Mouse (Mus musculus) CH12F3 (cell line): ENCODE measurements at regions not wholly inside any gene's neighbourhood (a gene's known extent, or its start where the extent isn't known, plus 50 kb on each side); places are given as distances from the start of the nearest gene placed in this dataset.

Source experiments
- in situ Hi-C: fragments of 300-500 bp; cut with MboI; formaldehyde crosslinking; loops from 2 replicates; pipeline ENCODE4 v1.14.3; 2020; ENCODE audit warnings: low sequenced_read_pairs

DNA sequence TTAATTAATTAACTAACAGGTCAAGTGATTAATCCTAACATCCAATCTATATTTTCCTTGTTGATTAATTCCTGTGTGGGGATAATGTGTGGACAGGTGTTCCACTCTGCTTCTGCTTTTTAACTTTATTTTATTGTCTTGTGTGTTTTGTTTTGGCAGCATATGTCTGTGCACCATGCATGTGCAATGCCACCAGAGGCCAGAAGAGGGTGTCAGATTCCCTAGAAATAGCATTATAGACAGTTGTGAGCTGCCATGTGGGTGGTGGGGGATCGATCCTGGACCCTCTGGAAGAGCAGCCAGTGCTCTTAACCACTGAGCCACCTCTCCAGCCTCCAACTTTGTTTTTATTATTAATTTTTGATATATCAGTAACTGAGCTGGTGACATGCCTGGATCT is 65.6 kb downstream of the En1 start:
- in situ Hi-C loops, result no loop called here

DNA sequence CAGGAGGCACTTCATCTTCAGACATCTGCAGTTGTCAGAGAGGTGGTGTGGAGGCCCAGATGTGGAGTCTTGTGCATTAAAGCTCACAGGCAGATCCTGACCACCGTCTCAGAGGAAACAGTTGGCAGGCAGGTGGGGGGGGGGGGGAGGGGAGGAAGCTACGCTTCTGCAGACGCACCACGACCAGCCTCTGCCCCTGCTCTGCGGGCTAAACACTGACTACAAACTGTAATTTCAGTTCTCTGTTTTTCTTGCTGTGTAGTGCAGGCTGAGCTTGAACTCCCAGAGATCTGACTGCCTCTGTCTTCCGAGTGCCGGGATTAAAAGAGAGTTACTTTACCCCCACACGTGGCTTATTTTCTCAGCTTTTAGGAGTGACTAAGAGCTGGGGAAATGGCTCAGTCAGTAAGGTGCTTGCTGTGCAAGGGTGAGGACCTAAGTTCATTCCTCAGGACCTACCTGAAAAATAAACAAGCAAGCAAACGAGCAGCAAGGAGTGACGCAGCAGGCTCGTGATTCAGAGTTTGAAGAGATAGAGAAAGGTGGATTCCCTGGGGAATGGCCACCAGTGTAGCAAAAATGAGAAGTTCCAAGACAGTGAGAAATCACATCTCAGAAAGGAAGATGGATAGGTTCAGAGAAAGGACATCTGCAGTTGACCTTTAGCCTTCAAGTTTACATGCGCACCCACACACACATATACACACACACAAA is 81.5 kb downstream of the En1 start:
- in situ Hi-C loops, result no loop called here

DNA sequence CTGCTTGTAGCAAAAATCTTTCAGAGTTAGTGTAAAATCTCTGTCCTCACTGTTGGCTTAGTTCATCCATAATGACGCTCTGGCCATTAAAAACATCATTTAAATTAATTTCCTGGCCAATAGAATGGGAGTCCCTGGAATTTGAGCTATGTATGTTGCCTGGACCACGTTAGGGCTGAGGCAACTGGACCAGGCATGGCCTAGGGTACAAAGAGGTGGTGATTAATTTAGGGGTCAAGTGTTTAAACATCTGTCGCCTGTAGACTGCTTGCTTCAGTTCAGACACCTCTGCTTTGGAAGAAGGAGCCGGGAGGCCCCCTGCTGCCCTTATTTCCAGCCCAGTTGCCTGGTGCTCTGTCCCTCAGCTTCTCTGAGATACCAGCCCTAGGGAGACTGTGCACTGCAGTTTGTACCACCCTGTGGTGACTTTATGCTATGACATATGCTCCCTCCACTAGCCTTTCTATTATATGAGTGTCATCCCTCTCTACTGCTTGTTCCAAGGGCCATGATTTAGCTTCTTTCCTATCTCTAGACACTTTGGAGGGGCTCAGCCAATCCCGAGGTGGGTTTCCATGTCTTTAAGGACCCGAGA is 83.5 kb downstream of the En1 start:
- in situ Hi-C loops, result no loop called here

DNA sequence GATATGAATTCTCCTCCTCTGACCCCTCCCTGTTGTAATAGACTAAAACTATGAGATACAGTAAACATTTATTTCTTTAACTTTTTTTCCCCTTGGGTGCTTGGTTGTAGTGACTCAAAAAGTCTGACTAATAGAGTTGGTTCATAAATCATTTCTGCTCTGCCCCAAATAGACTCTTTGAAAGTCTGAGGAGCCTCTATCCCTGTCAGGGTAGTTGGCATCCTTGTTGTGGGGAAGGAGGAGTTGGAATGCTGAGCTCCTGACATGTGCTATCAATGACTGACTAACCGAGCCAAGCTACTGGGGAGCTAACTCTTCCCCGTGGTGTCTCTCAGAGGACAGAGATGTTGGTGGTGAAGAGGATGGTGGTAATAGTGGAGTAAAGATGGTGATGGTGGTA is 89.4 kb downstream of the En1 start:
- in situ Hi-C loops, result no loop called here

DNA sequence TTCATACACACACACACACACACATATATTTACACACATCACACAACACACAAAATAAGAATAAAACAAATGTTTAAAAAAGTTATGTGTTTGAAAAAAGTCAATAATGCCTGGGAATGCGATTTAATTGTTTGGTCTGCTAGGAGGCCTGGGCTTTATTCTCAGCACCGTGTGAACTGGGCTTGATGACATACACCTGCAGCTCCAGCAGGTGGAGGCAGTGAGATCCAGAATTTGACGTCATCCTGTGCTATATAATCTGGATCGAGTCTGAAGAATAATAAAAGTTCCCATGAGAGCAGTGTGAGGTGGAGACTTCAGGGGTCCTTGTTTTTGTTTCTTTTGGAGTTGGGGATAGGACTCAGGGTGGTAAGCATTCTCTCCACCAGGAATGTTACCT is 96.0 kb downstream of the En1 start:
- in situ Hi-C loops, result no loop called here

DNA sequence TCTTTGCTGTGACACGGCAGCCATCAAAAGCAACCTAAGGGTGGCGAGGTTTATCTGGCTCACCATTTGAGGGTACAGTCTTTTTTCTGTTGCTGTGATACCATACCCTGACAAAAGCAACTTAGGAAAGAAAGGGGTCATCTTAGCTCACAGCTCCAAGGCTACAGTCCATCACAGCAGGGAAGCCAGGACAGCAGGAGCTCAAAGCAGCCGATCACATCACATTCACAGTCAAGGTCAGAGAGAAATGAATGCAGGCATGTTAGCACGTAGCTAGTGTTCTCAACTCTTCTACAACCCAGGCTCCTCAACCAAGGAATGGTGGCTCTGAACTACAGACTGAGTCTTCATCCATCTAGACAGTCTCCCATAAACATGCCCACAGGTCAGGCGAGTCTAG is 102.0 kb downstream of the En1 start:
- in situ Hi-C loops, result no loop called here

DNA sequence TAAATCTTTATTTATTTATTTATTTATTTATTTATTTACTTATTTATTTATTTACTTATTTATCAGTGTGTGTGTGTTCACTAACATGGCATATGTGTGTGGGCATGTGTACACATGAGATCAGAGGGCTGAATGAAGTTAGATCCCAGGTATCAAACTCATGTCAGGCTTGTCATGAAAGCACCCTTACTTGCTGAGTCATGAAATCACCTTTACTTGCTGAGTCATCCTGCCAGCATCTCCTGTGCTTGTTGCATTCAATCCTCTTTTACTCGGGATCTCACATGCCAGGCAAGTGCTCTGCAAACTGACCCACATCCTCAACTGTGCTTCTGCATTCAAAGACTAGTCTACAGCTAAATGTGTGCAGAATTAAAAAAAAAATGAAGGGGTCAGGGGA is 103.8 kb downstream of the En1 start:
- in situ Hi-C loops, result no loop called here

DNA sequence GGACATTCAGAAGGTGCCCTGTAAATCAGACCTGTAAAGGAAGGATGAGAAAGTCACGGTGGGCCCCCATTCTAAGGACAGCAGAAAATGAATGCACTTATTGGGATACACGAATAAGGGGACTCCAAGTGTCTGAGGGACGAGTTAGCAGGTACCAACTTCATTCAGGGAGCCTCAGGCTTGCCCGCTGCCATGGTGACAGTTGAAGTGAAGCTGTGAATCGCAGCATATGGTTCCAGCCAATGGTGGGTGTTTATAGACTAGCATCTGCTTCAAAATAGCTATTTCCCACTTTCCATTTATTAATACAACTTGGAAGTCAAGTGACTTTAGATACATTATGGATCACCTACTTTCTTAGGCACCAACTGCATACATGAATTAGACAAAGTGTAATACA is 106.3 kb downstream of the En1 start:
- in situ Hi-C loops, result no loop called here

DNA sequence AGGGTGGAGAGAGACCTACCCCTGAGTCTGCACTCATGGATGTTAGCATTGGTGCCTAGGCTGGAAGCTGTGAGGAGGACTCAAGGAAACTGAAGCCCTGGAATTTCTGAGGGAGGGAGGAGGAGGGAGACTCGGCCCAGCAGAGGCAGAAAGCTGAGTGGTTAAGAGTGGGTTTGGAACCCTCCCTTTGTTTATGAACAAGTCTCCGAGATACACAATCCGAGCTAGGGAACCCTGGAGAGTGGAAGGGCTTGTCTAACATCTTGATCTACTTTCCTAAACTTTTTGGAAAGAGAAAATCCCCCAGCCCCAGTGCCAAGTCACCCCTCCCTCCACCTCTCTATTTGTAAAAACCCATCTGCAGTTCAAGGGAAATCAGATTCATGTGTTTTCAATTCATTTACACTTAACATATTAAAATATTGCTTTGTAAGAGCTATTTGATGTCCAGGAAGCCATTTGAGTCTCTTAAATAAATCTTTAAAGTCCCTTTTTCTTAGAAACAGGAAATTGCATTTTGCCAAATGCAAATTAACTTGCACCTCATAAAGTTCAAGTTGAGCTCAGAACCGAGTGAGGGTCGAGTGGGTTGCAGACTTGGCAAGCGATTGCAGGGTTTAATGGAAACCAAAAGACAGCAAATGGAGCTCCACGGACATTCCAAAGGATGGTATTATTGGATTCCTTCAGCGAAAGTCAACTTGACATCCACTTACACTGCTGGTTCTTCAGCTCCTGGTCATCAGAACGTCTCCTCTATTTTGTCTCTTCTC is 113.1 kb downstream of the En1 start:
- in situ Hi-C loops, result no loop called here

DNA sequence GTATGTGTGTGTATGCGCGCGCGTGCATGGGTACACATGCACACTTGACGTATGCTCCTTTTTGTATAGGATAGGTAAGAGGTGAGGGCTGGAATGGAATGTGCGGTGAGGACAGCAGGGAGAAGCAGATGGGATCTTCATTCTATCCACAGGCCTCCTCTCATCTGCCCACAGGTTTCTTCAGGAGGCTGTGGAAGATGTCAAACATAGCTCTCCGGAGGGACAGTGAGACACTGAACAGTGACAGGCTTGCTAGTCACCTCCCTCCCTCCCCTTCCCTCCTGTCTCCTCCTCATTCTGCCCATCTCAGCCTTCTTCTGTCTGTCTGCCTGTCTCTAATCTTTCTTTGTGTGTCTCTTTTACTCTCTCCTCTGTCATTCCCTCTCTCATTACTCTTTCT is 124.6 kb downstream of the En1 start:
- in situ Hi-C loops, result no loop called here

DNA sequence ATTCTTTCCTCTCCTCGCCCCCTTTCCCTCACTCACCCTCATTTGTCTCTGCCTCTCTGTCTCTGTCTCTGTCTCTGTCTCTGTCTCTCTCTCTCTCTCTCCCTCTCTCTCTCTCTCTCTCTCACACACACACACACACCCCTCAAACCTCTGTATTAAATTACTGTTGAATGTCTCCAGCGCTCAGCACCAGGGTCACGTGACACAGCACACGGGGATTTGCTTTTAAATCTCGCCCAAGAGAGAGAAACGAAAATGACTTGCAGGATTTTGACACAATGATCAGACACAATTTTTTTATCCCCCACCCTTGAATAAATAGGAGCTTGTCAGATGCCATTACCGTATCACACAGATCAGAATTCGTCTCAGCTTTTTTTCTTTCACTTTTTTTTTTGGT is 125.2 kb downstream of the En1 start:
- in situ Hi-C loops, result no loop called here

DNA sequence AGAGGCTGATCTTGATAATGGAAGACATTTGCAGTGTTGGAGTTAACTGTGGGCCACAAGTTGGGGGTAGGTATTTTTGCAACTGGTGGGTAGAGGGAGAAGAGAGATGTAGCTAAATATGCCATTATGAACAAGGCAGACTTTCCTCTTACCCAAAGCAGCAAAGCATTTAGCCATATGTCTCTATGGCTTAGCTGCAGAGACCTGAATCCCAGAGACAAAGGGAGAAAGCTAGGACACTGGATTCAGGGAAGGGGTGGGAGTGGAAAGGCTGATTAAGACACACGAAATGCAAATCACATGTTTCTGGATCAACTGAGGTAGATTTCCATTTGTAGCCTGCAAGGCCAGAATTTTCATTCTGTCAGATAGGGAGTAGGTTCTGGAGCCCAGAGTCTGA is 129.8 kb downstream of the En1 start:
- in situ Hi-C loops, result no loop called here

DNA sequence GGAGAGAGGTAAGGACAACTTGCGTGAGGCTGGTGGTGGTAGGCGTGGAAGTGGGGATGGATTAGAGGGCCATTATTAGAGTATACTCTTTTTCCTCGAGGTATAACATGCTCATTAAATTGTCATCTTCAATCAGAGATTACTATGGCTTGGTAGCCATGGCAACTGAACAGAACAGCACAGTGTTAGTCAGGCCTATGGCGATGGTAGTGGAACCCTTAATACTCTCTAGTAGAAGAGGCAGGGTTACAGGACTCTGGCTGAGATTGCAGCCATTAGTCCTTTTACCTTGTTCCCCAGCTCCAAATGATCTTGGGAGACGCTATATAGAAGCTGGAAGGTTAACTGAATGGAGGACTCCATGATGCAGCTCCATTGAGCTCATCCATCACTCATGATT is 131.5 kb downstream of the En1 start:
- in situ Hi-C loops, result no loop called here

DNA sequence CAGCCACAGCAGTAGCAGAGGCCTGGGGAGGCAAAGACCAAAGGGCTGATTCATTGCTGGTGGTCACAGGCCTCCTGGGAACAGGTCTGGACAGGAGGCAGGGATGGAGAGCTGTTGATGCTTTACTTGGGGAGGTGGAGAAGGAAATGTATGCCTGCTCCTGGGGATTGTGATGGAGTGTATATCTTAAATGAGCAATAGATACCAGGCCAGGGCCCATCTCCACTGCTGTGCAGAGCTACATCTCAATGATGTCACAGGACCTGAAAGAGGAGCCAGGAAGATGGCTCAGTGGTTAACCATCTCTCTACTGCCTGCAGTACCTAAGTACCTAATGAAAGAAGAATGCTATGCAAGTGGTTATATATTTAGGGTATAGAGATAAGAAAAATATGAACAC is 132.6 kb downstream of the En1 start:
- in situ Hi-C loops, result no loop called here

DNA sequence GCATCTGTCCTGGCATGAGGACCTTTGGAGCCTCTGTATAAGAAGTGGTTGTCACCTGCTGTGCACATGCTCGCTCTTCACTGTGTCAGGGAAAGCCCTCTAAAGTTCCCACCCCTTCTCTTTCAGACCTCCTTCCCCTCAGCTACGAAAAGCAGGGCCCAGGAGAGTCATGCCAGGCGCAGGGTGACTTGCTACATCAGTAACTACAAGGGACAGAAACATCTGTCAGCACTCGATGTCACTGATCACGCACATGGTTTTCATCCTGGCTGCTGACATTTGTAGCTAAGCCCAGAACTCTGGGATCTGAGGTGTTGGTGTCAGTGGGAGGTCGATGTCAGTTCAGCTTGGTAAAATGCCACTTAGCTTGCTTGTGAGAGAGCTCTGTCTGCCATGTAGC is 137.3 kb downstream of the En1 start:
- in situ Hi-C loops, result no loop called here

DNA sequence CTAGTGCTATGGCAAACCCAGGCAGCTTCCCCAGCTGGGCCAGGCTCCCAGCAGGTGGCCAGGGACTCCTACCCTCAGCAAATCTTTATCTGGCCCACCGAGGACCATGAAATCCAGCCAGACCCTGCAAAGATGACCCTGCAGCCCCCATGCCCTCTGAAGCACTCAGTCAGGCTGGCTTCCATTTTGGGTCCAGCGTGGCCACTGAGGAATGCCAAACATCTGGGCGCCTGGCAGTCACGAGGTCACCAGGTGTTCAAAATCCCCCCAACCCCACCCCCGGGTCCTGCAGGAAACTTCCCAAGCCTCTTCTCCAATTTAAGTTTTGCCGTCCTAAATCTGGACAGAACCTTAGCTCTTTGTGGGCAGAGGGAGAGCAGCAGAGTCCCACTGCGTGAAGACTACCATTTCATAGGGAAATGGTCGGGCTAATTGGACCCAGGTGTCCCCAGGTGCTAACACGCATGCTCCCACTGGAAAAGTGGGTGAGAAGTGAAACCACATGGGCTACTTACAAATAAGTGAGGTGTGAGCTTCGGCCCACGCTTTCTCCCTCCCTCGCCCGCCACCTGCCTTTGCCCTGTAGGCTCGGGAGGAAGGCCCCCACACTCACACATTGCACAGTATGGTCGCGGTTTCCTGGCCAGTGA is 139.0 kb downstream of the En1 start:
- in situ Hi-C loops, result no loop called here

DNA sequence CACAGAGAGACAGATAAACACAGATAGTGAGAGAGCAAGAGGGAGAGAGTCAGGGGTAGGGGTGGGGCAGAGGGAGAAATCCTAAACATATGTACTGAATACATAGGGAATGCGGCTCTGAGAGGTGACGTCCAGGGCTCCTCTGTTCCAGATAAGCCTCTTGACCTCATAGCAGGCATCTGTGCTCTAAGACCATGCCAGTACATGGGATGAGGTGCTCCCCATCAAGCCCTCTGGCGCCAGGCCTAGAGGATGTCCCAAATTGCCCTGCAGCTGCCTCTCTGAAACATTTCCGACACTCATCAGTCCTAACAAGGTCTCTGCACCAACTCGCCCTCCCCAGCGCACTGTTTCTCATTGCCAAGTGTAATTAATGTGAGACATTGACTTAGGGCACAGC is 146.7 kb downstream of the En1 start:
- in situ Hi-C loops, result no loop called here

DNA sequence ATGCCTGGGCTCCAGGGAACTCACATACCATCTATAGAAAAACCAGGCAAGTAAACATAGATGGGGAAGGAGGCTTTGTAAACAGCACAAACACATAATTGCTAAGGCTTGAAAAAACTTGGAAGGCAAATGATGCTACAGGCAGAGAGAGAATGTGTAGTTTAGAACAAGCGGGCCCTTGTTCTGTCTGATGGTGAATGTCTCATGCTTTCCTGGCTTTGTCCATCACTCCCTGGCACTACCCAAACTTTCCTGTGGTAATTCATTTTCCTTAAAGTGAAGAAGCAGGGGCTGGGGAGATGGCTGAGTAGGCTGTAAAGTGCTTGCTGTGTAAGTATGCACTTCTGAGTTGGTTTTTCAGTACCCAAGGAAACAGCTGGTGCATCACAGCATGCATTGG is 151.2 kb downstream of the En1 start:
- in situ Hi-C loops, result no loop called here

DNA sequence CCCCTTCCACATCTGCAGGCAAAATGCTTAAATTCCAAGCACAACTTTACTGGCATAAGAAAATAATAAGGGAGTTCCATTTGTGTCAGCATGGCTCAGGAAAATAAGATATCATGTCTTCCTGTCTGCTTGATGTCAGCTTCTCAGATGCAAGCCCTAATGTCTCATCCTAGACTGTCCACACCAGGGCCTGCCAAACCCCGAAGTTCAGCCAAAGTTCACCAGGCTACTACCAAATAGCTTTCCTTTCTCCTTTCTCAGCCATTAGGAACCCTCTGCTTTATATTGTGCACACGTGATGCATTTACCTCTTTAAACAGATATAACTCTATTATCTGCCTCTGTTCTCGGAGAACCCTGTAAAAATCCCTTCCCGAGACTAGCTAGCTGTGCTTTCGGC is 152.1 kb downstream of the En1 start:
- in situ Hi-C loops, result no loop called here

DNA sequence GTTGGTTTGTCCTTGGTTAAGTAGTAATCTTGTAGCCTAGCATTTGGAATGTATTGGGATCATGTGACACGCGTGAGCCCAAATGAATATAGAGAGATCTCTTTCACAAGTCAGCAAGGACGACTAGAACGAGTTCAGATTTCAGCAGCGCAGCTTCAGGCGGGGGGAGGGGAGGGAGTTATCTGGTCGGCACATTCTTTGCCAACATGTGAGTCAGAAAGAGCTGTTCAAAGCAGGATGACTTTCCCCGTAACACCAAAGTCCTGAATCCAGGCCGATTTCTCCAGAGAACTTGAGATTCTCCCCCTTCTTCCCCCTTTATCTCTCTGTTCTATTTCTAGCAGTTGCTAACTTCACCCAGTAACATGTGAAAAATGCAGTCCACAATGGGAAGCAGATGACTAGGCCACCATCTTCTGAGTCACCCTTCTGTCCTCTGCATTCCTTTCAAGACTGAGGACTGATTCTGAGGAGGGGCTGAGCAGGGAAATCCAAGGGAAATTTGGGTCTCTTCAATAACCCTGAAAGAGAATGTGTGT is 155.1 kb downstream of the En1 start:
- in situ Hi-C loops, result no loop called here

DNA sequence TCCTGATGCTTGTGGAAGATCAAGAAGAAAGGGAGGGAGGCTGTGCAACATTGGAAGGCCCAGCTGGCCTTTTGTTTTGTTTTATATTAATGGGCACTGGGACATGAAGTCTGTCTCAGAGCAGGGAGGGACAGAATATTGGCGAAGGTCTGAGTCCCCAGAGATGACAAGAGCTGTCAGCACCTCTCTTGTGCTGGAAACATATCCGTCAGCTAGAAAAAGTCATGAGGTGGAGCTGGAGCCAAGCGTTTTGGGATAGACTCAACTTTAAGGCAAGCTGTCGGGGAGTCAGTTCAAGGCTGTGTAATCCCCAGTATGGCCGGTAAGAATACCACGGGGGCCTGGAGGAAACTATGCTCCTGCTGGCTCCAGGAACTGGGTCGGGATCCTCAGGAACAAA is 156.0 kb downstream of the En1 start:
- in situ Hi-C loops, result no loop called here

DNA sequence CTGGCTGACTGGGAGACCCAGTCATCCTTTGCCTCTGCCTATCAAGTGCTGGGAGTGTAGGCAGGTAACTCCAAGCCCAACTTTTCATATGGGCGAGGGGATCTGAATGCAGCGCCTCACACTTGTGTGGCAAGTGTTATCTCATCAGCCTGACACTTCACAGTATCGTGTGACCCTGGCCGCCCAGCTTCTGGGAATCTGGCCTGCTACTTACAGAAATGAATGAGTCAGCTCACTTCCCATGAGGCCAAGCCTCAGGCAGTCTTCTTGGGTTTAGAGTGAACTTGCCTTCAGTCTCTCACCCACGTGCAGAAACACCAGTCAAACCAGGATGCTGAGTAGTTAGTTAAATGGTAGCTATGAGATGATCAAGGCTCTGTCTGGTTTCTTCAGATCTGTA is 156.5 kb downstream of the En1 start:
- in situ Hi-C loops, result no loop called here
